Comparison of ENCODE assay signal across 22 mouse cellular contexts in the genomic region with DNA sequence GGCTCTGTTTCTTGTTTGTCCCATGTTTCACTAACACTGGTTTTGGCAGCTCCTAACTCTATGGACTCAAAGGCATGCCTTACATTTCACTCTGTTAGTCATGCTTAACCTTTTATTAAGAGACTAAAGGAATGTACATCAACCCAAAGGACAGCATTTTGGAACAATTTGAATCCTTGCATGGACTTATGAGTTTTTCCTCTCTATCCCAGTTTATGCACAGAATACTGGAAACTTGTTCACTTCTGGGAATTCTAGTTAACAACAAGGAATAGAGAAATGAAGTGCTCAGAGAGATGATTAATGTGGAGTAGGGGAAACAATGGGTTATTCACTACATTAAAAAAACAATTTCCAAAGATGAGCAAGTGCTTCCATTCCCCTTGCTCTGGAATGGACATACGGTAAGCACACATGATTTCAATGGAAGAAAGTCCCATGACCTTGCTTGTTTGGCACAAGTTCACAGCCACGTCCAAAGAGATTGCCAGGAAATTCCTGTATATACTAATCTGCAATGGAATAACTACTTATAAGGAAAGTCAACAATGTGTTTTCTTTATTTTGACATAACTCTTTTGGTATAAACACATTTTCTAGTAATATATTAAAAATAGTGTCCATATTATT.
A peak's percentile ranks its signal among the peaks of the same experiment; 100 is the strongest.
DNase-seq lines count a peak whose midpoint lies in the region; ATAC-seq and TF ChIP-seq lines count a peak whose summit lies in the region.
"Had no signal": no experiment of that assay in that cellular context is flagged by ENCODE, and none has a peak within 500 bp of the region (broad histone marks: within the 10 kb centered on the region; RNA-seq: fewer than 3 reads in every experiment).

No protein-coding gene starts in this region.

- H3K27ac ChIP-seq in embryonic facial prominence, embryonic 14.5 days (replicated peaks; ENCODE audit: low read depth, low read length): no peak overlapping the region
- no peak overlapping the region for H3K27ac ChIP-seq in embryonic facial prominence, embryonic 10.5 days (replicated peaks)
- no peak overlapping the region for H3K27ac ChIP-seq in lung, embryonic 14.5 days (ENCODE audit: low read depth)
- H3K27ac ChIP-seq in forebrain, embryonic 11.5 days (ENCODE audit: low read depth, low read length): no peak overlapping the region
- H3K27ac ChIP-seq: embryonic facial prominence, embryonic 13.5 days; forebrain, embryonic 10.5 days; forebrain, embryonic 13.5 days; forebrain, embryonic 15.5 days had no signal

- H3K4me2 ChIP-seq in embryonic facial prominence, embryonic 14.5 days (ENCODE audit: low read depth, low read length): no peak overlapping the region
- no peak overlapping the region for H3K4me2 ChIP-seq in lung, embryonic 14.5 days
- no peak overlapping the region for H3K4me2 ChIP-seq in forebrain, embryonic 11.5 days (ENCODE audit: low read depth, low read length, severe bottlenecking)
- H3K4me2 ChIP-seq: embryonic facial prominence, embryonic 13.5 days; forebrain, embryonic 13.5 days; forebrain, embryonic 15.5 days had no signal

- 58% methylated on average over 2 of the region's 2 CpGs for WGBS in embryonic facial prominence, embryonic 14.5 days
- WGBS in embryonic facial prominence, embryonic 10.5 days: 90% methylated on average over 2 of the region's 2 CpGs
- WGBS in lung, embryonic 14.5 days: 32% methylated on average over 2 of the region's 2 CpGs
- 39% methylated on average over 2 of the region's 2 CpGs for WGBS in lung, adult 2 months
- 89% methylated on average over 2 of the region's 2 CpGs for WGBS in forebrain, embryonic 11.5 days

- no peak for TF ChIP-seq CTCF in lung, embryonic 14.5 days (IDR thresholded peaks at IDR 0.05; ENCODE audit: low read depth)
- no peak for TF ChIP-seq CTCF in lung, adult 2 months (IDR thresholded peaks at IDR 0.05; ENCODE audit: insufficient read depth, low read length)

- H3K4me3 ChIP-seq in embryonic facial prominence, embryonic 14.5 days (ENCODE audit: low read depth, low read length): no peak overlapping the region
- no peak overlapping the region for H3K4me3 ChIP-seq in embryonic facial prominence, embryonic 10.5 days
- no peak overlapping the region for H3K4me3 ChIP-seq in lung, embryonic 14.5 days (ENCODE audit: low read depth, low read length)
- H3K4me3 ChIP-seq in lung, adult 2 months (replicated peaks; ENCODE audit: extremely low read depth, low read depth, low read length): no peak overlapping the region
- H3K4me3 ChIP-seq in forebrain, embryonic 11.5 days (ENCODE audit: low read depth, low read length): no peak overlapping the region
- H3K4me3 ChIP-seq: embryonic facial prominence, embryonic 13.5 days; erythroblast, embryonic 14.5 days; forebrain, embryonic 10.5 days; forebrain, embryonic 13.5 days; forebrain, embryonic 15.5 days had no signal

- DNase-seq in embryonic facial prominence, embryonic 14.5 days (ENCODE audit: low spot score): peak; percentile 50
- no peak for DNase-seq in embryonic facial prominence, embryonic 10.5 days (ENCODE audit: low spot score)
- DNase-seq in lung, embryonic 14.5 days: peak; percentile 64
- no peak for DNase-seq in lung, adult 2 months
- peak; percentile 59 for DNase-seq in 3T3-L1 (ENCODE audit: low read depth, low spot score)
- DNase-seq in NIH3T3 (ENCODE audit: low read depth): peak; percentile 64
- DNase-seq in forebrain, embryonic 11.5 days (ENCODE audit: low spot score): no peak
- DNase-seq: adrenal gland, adult 2 months; adrenal gland, postnatal 10 days; adrenal gland, postnatal 25 days; cerebellum, adult 11 months; cerebellum, adult 18-20 months; cerebellum, adult 8-10 months; cerebellum, adult 9-11 months; cerebellum, postnatal 14 days; forebrain, postnatal 0 days had no signal

- H3K4me1 ChIP-seq in embryonic facial prominence, embryonic 14.5 days (ENCODE audit: control insufficient read depth, insufficient read depth, low read length): no peaks in the 10 kb centered on the region
- peaks cover 9% of the 10 kb centered on the region; the same call in 1 of the 2 replicates for H3K4me1 ChIP-seq in embryonic facial prominence, embryonic 10.5 days
- H3K4me1 ChIP-seq in lung, embryonic 14.5 days (ENCODE audit: insufficient read depth): 0 out of 2 replicates have a peak, but pooled peaks cover 8% of the 10 kb centered on the region
- no peaks in the 10 kb centered on the region for H3K4me1 ChIP-seq in lung, adult 2 months (ENCODE audit: control insufficient read depth, insufficient read depth, low read length)
- H3K4me1 ChIP-seq in forebrain, embryonic 11.5 days (replicated peaks; ENCODE audit: control insufficient read depth, insufficient read depth, low read length): no peaks in the 10 kb centered on the region
- H3K4me1 ChIP-seq: forebrain, embryonic 13.5 days; forebrain, embryonic 15.5 days had no signal

- H3K27me3 ChIP-seq in embryonic facial prominence, embryonic 14.5 days (replicated peaks; ENCODE audit: control insufficient read depth, insufficient read depth, low read length): no peaks in the 10 kb centered on the region
- no peaks in the 10 kb centered on the region for H3K27me3 ChIP-seq in embryonic facial prominence, embryonic 10.5 days (replicated peaks; ENCODE audit: low read depth, poor library complexity, severe bottlenecking)
- H3K27me3 ChIP-seq in lung, embryonic 14.5 days (ENCODE audit: insufficient read depth, low read length): no peaks in the 10 kb centered on the region
- no peaks in the 10 kb centered on the region for H3K27me3 ChIP-seq in forebrain, embryonic 11.5 days (ENCODE audit: control insufficient read depth, insufficient read depth, low read length)
- H3K27me3 ChIP-seq: embryonic facial prominence, embryonic 13.5 days; forebrain, embryonic 13.5 days; forebrain, embryonic 15.5 days had no signal

- no peak for ATAC-seq in embryonic facial prominence, embryonic 14.5 days (ENCODE audit: low read depth)
- ATAC-seq in lung, embryonic 14.5 days (ENCODE audit: insufficient read depth): no peak
- no peak for ATAC-seq in monocyte, adult 5-6 weeks (replicated peaks; ENCODE audit: insufficient number of reproducible peaks, low FRiP score, low TSS enrichment, poor library complexity, severe bottlenecking)
- no peak for ATAC-seq in forebrain, embryonic 11.5 days (replicated peaks; ENCODE audit: low FRiP score)
- ATAC-seq: forebrain, embryonic 13.5 days; forebrain, embryonic 15.5 days; forebrain, postnatal 0 days had no signal

- H3K36me3 ChIP-seq in embryonic facial prominence, embryonic 14.5 days (ENCODE audit: control insufficient read depth, insufficient read depth, low read length): no peaks in the 10 kb centered on the region
- H3K36me3 ChIP-seq in embryonic facial prominence, embryonic 10.5 days (replicated peaks): no peaks in the 10 kb centered on the region
- H3K36me3 ChIP-seq in lung, embryonic 14.5 days (ENCODE audit: insufficient read depth): no peaks in the 10 kb centered on the region
- H3K36me3 ChIP-seq in forebrain, embryonic 11.5 days (ENCODE audit: control insufficient read depth, insufficient read depth, low read length): no peaks in the 10 kb centered on the region
- H3K36me3 ChIP-seq: embryonic facial prominence, embryonic 13.5 days; forebrain, embryonic 10.5 days; forebrain, embryonic 15.5 days had no signal

- no peak overlapping the region for H3K9ac ChIP-seq in embryonic facial prominence, embryonic 14.5 days (ENCODE audit: low read depth, low read length)
- H3K9ac ChIP-seq in lung, embryonic 14.5 days: no peak overlapping the region
- no peak overlapping the region for H3K9ac ChIP-seq in forebrain, embryonic 11.5 days (ENCODE audit: low read length)
- H3K9ac ChIP-seq: embryonic facial prominence, embryonic 13.5 days; forebrain, embryonic 13.5 days; forebrain, embryonic 15.5 days; forebrain, postnatal 0 days had no signal

- no peak for TF ChIP-seq POLR2A in lung, adult 2 months (IDR thresholded peaks at IDR 0.05; ENCODE audit: borderline replicate concordance, extremely low read depth, low read depth, low read length)

- H3K9me3 ChIP-seq in embryonic facial prominence, embryonic 14.5 days (ENCODE audit: control insufficient read depth, low read length): no peaks in the 10 kb centered on the region
- no peaks in the 10 kb centered on the region for H3K9me3 ChIP-seq in embryonic facial prominence, embryonic 10.5 days
- H3K9me3 ChIP-seq in lung, embryonic 14.5 days (ENCODE audit: low read depth, low read length): no peaks in the 10 kb centered on the region
- H3K9me3 ChIP-seq in forebrain, embryonic 11.5 days (ENCODE audit: control insufficient read depth, low read length): no peaks in the 10 kb centered on the region
- H3K9me3 ChIP-seq: embryonic facial prominence, embryonic 13.5 days; forebrain, embryonic 10.5 days; forebrain, embryonic 13.5 days; forebrain, embryonic 15.5 days had no signal

Comparison
In these comparisons a context has a peak if more than half of its experiments do, and no peak if none do; other contexts are left out.
1. DNase-seq: peak in embryonic facial prominence, embryonic 14.5 days (single experiment), lung, embryonic 14.5 days (single experiment), 3T3-L1 (single experiment) and NIH3T3 (single experiment); none in embryonic facial prominence, embryonic 10.5 days (single experiment), lung, adult 2 months (single experiment) and forebrain, embryonic 11.5 days (single experiment).